Mouse (Mus musculus) cortical plate, adult 2 months (tissue): ENCODE measurements at regions not wholly inside any gene's neighbourhood (a gene's known extent, or its start where the extent isn't known, plus 50 kb on each side); places are given as distances from the start of the nearest gene placed in this dataset.

Experiments
- CTCF ChIP-seq: fragments of 200-500 bp; IDR thresholded peaks from 2 replicates; pipeline ENCODE4 v1.5.1; 2011; ENCODE audit warnings: mild to moderate bottlenecking, control low read depth, low read length; ENCODE audit not compliant: insufficient read depth; ENCODE audit errors: extremely low read depth
- POLR2A ChIP-seq: fragments of 200-500 bp; IDR thresholded peaks from 2 replicates; pipeline ENCODE4 v1.6.1; 2011; ENCODE audit warnings: mild to moderate bottlenecking, low read length, control low read depth; ENCODE audit not compliant: insufficient read depth; ENCODE audit errors: extremely low read depth

GRCm38 (mm10) chrX:11671805-11672204 lies 344.2 kb downstream of the H2al1j start:
- TF ChIP-seq POLR2A (no peak), CTCF (no peak)
